Mouse (Mus musculus) embryonic fibroblast, embryonic 13.5 days (primary cell): ENCODE measurements around the gene Myo15b.

Source experiments
- CTCF ChIP-seq: IDR thresholded peaks from 2 replicates; pipeline ENCODE4 v1.5.1; 2011; ENCODE audit warnings: mild to moderate bottlenecking, control low read depth, low read length, moderate library complexity, borderline replicate concordance; ENCODE audit not compliant: insufficient read depth
- POLR2A ChIP-seq: IDR thresholded peaks from 2 replicates; pipeline ENCODE4 v1.6.1; 2011; ENCODE audit warnings: low read depth, mild to moderate bottlenecking, control low read depth, low read length, moderate library complexity

- TF ChIP-seq POLR2A (peak; percentile 73), CTCF (peak; percentile 98)
Observed at GRCm38 (mm10) chr11:115813507-115814296, 44.5 kb upstream of the Myo15b start, which contains the start of gene Caskin2.
